Mouse (Mus musculus) kidney, adult 11 months (tissue): ENCODE results near the gene Kcnj16.

Experiments used
- DNase-seq: peaks from one replicate; pipeline ENCODE4 v3.0.0; 2022

Kcnj16 gene

DNA sequence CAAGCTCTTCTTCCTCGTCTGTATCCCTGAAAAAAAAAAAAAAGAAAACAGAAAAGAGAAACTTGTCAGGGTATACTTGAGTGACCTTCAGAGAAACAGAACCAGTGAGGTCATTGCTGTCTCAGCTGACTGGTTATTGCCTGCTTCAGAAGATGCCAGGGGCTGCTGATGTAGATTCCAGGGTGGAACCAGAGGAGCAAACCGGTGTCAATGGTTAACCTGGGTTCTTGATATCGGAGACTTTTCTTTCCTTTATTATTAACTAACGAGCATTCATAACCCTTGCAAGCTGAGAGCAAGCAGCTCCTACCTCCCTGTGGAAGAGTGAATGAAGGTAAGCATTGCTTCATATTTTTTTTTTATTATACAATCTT is at the start of gene Kcnj16:
Gene Kcnj16, plus strand, starts transcription at position 272 of the 374 bp plus-strand sequence.
- DNase-seq = peak; percentile 94

GRCm38 (mm10) chr11:110918808-110919465 is 48.9 kb upstream of the Kcnj16 start:
- DNase-seq = no peak

DNA sequence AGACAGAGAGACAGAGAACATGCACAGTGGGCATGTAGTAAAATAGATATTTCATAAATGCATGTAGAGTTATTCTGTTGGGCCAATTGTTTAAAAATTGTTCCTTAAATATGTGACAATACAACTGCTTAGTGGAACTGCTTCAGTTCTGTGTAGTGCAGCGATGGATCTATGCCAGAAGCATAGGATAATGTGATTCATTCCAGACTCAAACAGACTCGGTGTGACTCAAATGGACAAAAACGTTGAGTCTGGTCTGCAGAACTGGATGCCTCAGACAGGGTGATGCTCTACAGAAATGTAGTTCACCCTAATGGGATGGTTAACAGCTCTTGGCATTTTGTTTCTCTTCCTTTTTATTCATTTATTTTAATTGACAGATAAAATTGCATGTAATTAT is 32.1 kb upstream of the Kcnj16 start:
- DNase-seq = no peak

DNA sequence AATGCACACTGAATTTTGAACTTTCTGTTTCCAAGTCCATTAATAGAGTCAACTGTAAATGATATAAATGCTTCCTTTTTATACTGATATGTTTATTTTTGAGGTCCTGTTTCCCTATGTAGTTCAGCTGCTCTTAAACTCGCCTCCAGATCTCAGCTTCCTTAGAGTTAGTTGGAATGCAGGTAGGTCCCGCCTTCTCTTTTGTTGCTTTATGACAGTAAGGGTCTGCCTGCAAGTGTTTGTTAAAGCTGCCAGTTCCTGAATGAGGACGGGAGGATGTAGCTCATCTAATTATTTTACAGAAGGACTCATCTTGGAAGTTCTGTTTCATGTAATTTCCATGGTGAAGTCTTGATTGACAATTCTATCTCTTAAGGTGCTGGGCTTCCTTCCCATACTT is 25.6 kb upstream of the Kcnj16 start:
- no peak for DNase-seq

DNA sequence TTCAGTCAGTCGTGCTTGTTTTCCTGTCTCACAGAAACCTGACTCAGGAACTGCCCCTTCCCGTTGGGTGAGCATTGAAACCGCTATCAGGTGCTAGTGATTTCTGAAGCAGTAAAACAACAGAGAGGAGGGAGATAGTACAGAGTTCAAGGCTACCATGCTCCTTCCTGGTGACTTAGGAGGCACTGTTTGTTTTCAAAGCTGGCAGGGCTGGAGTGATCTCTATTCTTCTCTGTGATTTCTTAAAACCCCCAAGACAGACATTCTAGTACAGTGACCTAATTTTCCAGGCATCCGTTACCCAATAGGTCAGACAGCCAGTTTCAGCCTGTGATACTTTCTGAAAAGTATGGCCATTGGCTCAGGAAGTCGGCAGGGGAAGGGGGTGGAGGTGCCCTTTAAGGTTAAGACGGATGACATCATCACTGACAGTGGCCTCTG is 25.1 kb upstream of the Kcnj16 start:
- DNase-seq = no peak

- no peak for DNase-seq
Measured at GRCm38 (mm10) chr11:110956665-110957064, 11.2 kb upstream of the Kcnj16 start.

DNA sequence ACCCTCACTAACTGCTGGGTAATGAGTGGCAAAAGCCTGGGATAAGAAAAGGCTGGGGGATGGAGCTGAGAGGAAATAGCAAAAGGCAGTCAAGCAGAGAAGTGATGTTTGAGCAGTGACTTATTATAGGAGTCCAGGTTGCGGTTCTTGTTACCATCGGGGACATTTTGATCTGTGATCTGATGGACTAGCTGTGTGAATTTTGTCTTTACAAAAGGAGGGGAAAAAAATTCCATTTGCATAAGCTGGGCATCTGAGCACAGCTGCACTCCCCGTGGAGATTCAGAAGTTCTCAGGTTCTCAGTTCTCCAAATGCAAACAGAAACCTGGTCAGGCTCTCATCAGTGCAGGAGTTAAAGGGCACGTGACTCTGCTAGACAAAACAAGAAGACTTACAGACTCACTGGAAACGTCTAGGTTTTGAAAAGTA is 6.2 kb upstream of the Kcnj16 start:
- peak; percentile 74 for DNase-seq

DNA sequence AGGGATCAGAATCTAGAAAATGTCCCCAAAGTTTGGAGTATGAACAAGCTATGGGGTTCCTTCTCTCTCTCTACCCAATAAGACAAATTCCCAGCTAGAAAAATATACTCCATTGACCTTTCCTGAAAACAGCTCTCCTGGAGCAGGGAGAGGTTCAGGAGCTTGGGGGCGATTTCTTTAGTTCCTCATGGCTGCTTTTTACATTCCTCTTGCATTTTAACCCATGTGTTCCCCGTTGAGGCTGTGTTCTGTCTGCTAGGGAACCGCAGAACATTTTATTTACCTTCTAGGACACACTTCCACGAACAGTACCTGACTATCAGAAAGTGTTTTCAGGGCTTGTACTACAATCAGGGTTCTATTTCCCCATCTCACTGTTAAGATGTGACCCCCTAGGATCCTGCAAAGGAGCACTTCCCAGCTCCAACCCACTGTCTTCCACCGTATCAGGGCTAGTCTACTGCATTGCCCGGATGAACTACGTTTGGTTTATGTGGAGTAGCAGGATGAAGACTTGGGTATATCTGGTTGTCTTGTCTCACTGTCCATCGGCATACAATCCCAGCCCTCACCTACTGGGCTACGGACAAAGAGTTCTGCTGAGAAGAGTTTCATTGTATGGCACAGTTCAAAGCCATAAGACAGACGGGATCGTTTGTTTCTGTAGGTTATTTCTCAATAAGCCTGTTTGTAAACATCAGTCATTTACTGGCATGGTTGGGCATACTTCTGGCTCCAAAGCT is 643 bp upstream of the Kcnj16 start:
- peak; percentile 14 for DNase-seq

DNA sequence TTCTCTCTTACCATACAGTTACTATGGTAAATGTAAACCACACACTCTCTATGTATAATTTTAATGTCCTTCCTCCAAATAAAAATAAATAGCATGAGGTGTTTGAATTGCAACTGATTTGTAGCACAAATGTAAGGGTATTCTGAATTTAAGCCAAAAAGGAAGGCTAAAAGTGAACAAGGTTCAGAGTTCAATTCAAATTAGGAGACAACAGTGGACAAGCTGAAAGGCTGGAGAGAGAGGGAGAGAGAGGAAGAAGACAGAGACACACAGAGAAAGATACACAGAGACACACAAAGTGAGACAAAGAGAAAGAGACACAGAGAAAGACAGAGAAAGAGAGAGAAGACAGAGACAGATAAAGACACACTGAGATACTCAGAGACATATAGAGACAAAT is 1.1 kb downstream of the Kcnj16 start:
- no peak for DNase-seq

GRCm38 (mm10) chr11:110985508-110985907 is 17.7 kb downstream of the Kcnj16 start:
- DNase-seq = peak; percentile 24

GRCm38 (mm10) chr11:110985949-110986348 is 18.1 kb downstream of the Kcnj16 start:
- peak; percentile 87 for DNase-seq

DNA sequence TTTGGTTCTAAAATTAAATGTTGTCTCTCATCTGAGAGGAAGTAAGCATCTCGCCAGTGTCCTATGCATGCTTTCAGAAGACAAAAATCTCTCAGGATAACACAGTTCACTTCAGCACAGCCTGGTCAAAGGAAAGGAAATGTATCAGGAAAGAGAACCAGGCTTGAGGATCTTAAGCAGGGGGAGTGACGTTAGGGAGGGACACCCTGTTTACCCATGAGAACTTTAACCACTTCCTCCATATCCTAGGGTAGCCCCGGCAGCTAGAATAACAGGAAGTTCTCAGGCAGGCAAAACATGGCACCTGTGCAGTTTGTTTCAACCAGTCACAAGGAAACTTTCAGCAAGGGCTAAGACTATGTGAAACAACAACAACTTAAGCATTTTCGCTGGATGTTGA is 25.8 kb downstream of the Kcnj16 start:
- no peak for DNase-seq

- DNase-seq = no peak
Measured at GRCm38 (mm10) chr11:110997211-110997610, 29.4 kb downstream of the Kcnj16 start.

- no peak for DNase-seq
Measured at GRCm38 (mm10) chr11:111005103-111005502, 37.3 kb downstream of the Kcnj16 start.

DNA sequence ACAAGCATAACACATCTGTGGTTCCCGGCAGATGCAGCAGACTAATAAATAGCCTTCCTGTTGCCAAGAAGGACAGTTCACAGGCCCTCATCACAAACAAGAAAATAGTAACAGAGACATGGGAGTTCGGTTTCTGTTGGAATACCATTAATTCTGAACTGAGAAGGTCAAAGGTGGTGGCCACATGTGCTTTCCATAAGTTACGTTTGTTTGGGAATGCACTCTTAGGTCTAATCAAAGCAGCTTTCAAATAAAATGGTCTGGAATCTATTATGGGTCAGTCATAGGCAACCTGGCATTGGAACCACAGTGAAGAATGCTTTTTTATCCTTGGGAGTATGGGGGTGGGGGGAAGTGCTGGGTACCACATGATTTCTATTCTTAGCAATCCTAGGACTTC is 41.6 kb downstream of the Kcnj16 start:
- no peak for DNase-seq

DNA sequence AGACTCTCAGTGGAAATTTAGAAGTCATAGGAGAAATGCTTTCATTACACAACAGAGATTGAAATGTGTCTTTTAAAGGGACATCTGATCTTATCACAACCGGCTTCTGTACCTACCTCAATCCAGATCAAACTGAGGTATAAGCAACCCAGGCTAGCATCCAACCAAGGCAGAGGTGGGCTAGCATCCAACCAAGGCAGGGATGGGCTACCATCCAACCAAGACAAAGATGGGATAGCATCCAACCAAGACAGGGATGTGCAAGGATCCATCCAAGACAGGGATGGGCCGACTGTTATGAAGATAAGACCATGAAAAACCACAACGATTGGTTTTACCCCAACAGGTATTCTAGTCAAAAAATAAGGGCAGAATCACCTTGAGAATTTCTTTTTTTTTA is 48.4 kb downstream of the Kcnj16 start:
- DNase-seq = no peak

DNA sequence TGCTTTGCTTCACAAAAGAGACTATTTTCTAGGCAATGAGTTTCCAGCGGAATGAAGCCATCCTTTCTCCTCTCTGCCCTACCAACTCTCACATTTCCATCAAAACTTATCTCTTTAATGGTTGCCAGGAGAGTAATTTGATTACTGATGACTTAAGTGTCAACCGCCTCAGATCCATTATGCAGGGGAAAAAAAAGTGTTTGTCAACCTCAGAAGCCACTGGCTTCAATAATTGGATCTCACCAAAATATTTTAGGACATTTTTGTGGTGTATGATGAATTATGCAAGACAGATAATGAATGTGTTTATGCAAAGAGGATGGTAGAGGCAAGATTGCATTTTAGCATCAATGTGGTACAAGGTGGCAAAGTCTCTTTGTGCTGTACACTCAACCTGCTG is 52.4 kb downstream of the Kcnj16 start:
- no peak for DNase-seq

- DNase-seq = no peak
Measured at GRCm38 (mm10) chr11:111022681-111023281, 54.9 kb downstream of the Kcnj16 start.

GRCm38 (mm10) chr11:111042175-111042574 is 74.3 kb downstream of the Kcnj16 start:
- DNase-seq = no peak

- no peak for DNase-seq
Measured at GRCm38 (mm10) chr11:111043298-111043697, 75.5 kb downstream of the Kcnj16 start.

GRCm38 (mm10) chr11:111054252-111054651 is 86.4 kb downstream of the Kcnj16 start:
- no peak for DNase-seq

GRCm38 (mm10) chr11:111054854-111055822 is 87.3 kb downstream of the Kcnj16 start:
- no peak for DNase-seq

GRCm38 (mm10) chr11:111056030-111056429 is 88.2 kb downstream of the Kcnj16 start:
- no peak for DNase-seq
